Mouse (Mus musculus) spleen, postnatal 4 days (tissue): ENCODE results near the gene Gpr19.
A peak's percentile ranks its signal among the peaks of the same experiment; 100 is the strongest.

ENCODE experiments used
- DNase-seq, 2 experiments: peaks; one replicate each; pipeline ENCODE4 v3.0.0; 2022; ENCODE audit warnings: low spot score in 2 of 2

Gpr19 gene

GRCm38 (mm10) chr6:134887711-134888449 lies 10.5 kb downstream of the Gpr19 start:
- no peak for DNase-seq

- DNase-seq: no peak
Measured at GRCm38 (mm10) chr6:134887008-134887407, 11.4 kb downstream of the Gpr19 start.

- DNase-seq: no peak
Measured at GRCm38 (mm10) chr6:134886475-134886874, 11.9 kb downstream of the Gpr19 start.

GRCm38 (mm10) chr6:134885515-134885914 lies 12.9 kb downstream of the Gpr19 start:
- DNase-seq: no peak

GRCm38 (mm10) chr6:134883661-134884060 lies 14.7 kb downstream of the Gpr19 start:
- no peak for DNase-seq

- no peak for DNase-seq
Measured at GRCm38 (mm10) chr6:134880046-134880445, 18.3 kb downstream of the Gpr19 start.

- no peak for DNase-seq
Measured at GRCm38 (mm10) chr6:134879556-134879955, 18.8 kb downstream of the Gpr19 start.

- no peak for DNase-seq
Measured at GRCm38 (mm10) chr6:134877892-134878291, 20.5 kb downstream of the Gpr19 start.

- DNase-seq: no peak
Measured at GRCm38 (mm10) chr6:134877276-134877675, 21.1 kb downstream of the Gpr19 start.

GRCm38 (mm10) chr6:134876795-134877194 lies 21.6 kb downstream of the Gpr19 start:
- no peak for DNase-seq

- DNase-seq: no peak
Measured at GRCm38 (mm10) chr6:134873018-134873417, 25.4 kb downstream of the Gpr19 start.

- DNase-seq: no peak
Measured at GRCm38 (mm10) chr6:134872236-134872635, 26.1 kb downstream of the Gpr19 start.

GRCm38 (mm10) chr6:134870887-134871286 lies 27.5 kb downstream of the Gpr19 start:
- DNase-seq: no peak

GRCm38 (mm10) chr6:134870209-134870742 lies 28.1 kb downstream of the Gpr19 start:
- DNase-seq: no peak

- DNase-seq: no peak
Measured at GRCm38 (mm10) chr6:134867325-134867724, 31.1 kb downstream of the Gpr19 start.

GRCm38 (mm10) chr6:134866113-134866512 lies 32.3 kb downstream of the Gpr19 start:
- peak in 1 of 2 experiments; percentile 50 for DNase-seq

- DNase-seq: peak; percentile 86 to 98
Measured at GRCm38 (mm10) chr6:134863146-134863545, 35.2 kb downstream of the Gpr19 start.

GRCm38 (mm10) chr6:134862671-134863104 lies 35.7 kb downstream of the Gpr19 start:
- DNase-seq: peak in 1 of 2 experiments; percentile 56

GRCm38 (mm10) chr6:134861386-134861785 lies 37.0 kb downstream of the Gpr19 start:
- peak in 1 of 2 experiments; percentile 54 for DNase-seq

- no peak for DNase-seq
Measured at GRCm38 (mm10) chr6:134860275-134860674, 38.1 kb downstream of the Gpr19 start.

- DNase-seq: no peak
Measured at GRCm38 (mm10) chr6:134859021-134859420, 39.4 kb downstream of the Gpr19 start.

GRCm38 (mm10) chr6:134855926-134856325 lies 42.5 kb downstream of the Gpr19 start:
- DNase-seq: no peak

GRCm38 (mm10) chr6:134854782-134855181 lies 43.6 kb downstream of the Gpr19 start:
- no peak for DNase-seq
